Mouse (Mus musculus) cerebellum, adult 2 months (tissue): ENCODE data around the gene Krt10.

Experiments
- CTCF ChIP-seq: fragments of 200-500 bp; IDR thresholded peaks from 2 replicates; pipeline ENCODE4 v1.5.1; 2011; ENCODE audit warnings: low read depth, mild to moderate bottlenecking, control low read depth, low read length, moderate library complexity, borderline replicate concordance; ENCODE audit not compliant: insufficient read depth
- POLR2A ChIP-seq: fragments of 200-500 bp; IDR thresholded peaks from 2 replicates; pipeline ENCODE4 v1.6.1; 2011; ENCODE audit warnings: low read length, control low read depth, borderline replicate concordance; ENCODE audit not compliant: insufficient read depth

- TF ChIP-seq POLR2A (no peak), CTCF (no peak)
Measured at GRCm38 (mm10) chr11:99392492-99392891, 3.3 kb upstream of the Krt10 start.
